Mouse (Mus musculus) small intestine, adult 2 months (tissue): ENCODE measurements around the gene Rictor. TPM values are rescaled to one million over a fixed set of nuclear protein-coding genes. Genes with fewer than 3 reads are reported as not detected.

Source experiments
- H3K27ac ChIP-seq: fragments of 200-500 bp; 2 replicates; pipeline ENCODE4 v1.5.1; 2012; ENCODE audit warnings: low read depth, low read length, control low read depth, inconsistent platforms; ENCODE audit not compliant: insufficient read depth
- H3K27me3 ChIP-seq: fragments of 200-500 bp; 2 replicates; pipeline ENCODE4 v1.6.1; 2012; ENCODE audit warnings: mild to moderate bottlenecking, moderate library complexity, low read length, inconsistent platforms; ENCODE audit not compliant: control insufficient read depth, insufficient read depth
- H3K36me3 ChIP-seq: fragments of 200-500 bp; 2 replicates; pipeline ENCODE4 v1.6.1; 2012; ENCODE audit warnings: mild to moderate bottlenecking, low read length, control low read depth, inconsistent platforms; ENCODE audit not compliant: control insufficient read depth, insufficient read depth
- H3K4me1 ChIP-seq: fragments of 200-500 bp; 2 replicates; pipeline ENCODE4 v1.6.1; 2012; ENCODE audit warnings: low read length, inconsistent platforms, mixed read lengths; ENCODE audit not compliant: control insufficient read depth, insufficient read depth, insufficient read length
- H3K4me3 ChIP-seq: fragments of 200-500 bp; 2 replicates; pipeline ENCODE4 v1.5.1; 2012; ENCODE audit warnings: low read depth, mild to moderate bottlenecking, control low read depth, inconsistent platforms, low read length, moderate library complexity
- CTCF ChIP-seq: fragments of 200-500 bp; IDR thresholded peaks from 2 replicates; pipeline ENCODE4 v1.5.1; 2012; ENCODE audit warnings: low read depth, mild to moderate bottlenecking, control low read depth, inconsistent platforms, low read length, moderate library complexity, mixed read lengths; ENCODE audit not compliant: insufficient replicate concordance, insufficient read length; ENCODE audit errors: extremely low read depth
- POLR2A ChIP-seq: fragments of 200-500 bp; IDR thresholded peaks from 2 replicates; pipeline ENCODE4 v1.6.1; 2012; ENCODE audit warnings: low read depth, mild to moderate bottlenecking, control low read depth, inconsistent platforms, low read length, moderate library complexity
- WGBS: fragments of 180-500 bp; shearing (Covaris S2); methylation state at CpG from one replicate; pipeline ENCODE4 v1.1.7; 2018; 5-methylcytosine and 5-hydroxymethylcytosine counted together
- polyA plus RNA-seq: library from polyadenylated mRNA; depleted of rRNA; stranded (reverse); fragments of >200 nt; gene quantifications from 2 replicates; pipeline ENCODE4 v1.2.3, GENCODE M21; 2012

The Rictor gene
- polyA plus RNA-seq, 1 experiment: 2.5 TPM

DNA sequence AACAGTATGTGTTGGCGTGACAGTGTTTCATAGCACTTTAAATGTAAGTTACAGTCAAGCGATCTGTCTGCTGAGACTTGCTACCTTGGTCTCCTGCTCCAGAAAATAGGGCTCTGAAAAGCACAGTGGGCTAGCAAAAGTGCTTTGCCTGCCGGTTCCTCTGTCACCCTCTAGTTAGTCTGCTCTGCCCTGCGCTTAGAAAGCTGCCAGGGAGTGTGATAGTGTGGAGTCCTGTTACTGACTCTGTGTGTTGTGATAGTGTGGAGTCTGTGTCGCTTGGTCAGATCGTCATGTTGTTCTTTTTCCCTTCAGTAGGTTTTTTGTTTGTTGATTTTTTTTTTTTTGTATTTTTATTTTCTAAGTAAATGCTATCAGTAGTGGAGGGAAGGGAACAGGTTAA is 7.1 kb downstream of the Rictor start:
- Histone ChIP-seq H3K27ac (no peak overlapping the region), H3K4me3 (no peak overlapping the region), H3K27me3 (no peaks in the 10 kb centered on the region), H3K36me3 (0 out of 2 replicates have a peak, but pooled peaks cover 2% of the 10 kb centered on the region), H3K4me1 (peaks cover 15% of the 10 kb centered on the region; the same call in 1 of the 2 replicates)
- TF ChIP-seq CTCF (no peak), POLR2A (no peak)
- WGBS: 55% methylated on average over 6 of the region's 6 CpGs

DNA sequence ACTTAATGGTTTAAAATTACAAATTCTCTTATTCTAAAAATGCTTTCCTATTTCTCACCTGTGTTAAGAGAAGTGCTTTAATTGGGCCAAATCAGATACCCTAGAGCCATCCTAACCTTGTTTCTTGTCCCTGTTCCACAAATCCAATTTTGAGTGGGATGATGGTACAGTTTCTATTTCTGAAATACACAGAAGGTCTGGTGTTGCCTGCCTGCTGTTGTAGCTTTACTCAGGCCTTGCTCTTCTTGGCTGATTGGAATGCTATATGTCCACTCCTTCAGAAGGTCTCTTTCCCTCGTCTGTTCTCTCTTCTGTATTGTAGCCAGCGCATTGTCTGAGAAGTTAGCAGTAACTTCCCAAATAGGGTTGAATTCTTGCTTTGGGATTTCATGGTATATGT is 13.2 kb downstream of the Rictor start:
- Histone ChIP-seq H3K4me1 (peaks cover 3% of the 10 kb centered on the region; the same call in 1 of the 2 replicates), H3K27me3 (no peaks in the 10 kb centered on the region; the same call in 1 of the 2 replicates), H3K27ac (no peak overlapping the region), H3K4me3 (no peak overlapping the region), H3K36me3 (0 out of 2 replicates have a peak, but pooled peaks cover 2% of the 10 kb centered on the region)
- no peak for TF ChIP-seq CTCF
- TF ChIP-seq POLR2A: no peak
- WGBS: 81% methylated on average over 2 of the region's 2 CpGs

GRCm38 (mm10) chr15:6721802-6722201 is 13.6 kb downstream of the Rictor start:
- H3K36me3 ChIP-seq: no peaks in the 10 kb centered on the region
- 85% methylated on average over 4 of the region's 4 CpGs for WGBS

GRCm38 (mm10) chr15:6722405-6723176 is 14.4 kb downstream of the Rictor start:
- WGBS: 81% methylated on average over 11 of the region's 11 CpGs
- H3K4me3 ChIP-seq: no peak overlapping the region
- no peaks in the 10 kb centered on the region for H3K36me3 ChIP-seq
- no peak overlapping the region for H3K27ac ChIP-seq
- TF ChIP-seq POLR2A (no peak), CTCF (no peak)
- H3K27me3 ChIP-seq: no peaks in the 10 kb centered on the region; the same call in 1 of the 2 replicates
- peaks cover 5% of the 10 kb centered on the region; the same call in 1 of the 2 replicates for H3K4me1 ChIP-seq

More at GRCm38 (mm10) chr15:6721802-6722201, 13.6 kb downstream of the Rictor start:
- H3K4me3 ChIP-seq: no peak overlapping the region
- no peak overlapping the region for H3K27ac ChIP-seq
- TF ChIP-seq POLR2A (no peak), CTCF (no peak)
- peaks cover 5% of the 10 kb centered on the region; the same call in 1 of the 2 replicates for H3K4me1 ChIP-seq
- H3K27me3 ChIP-seq: no peaks in the 10 kb centered on the region; the same call in 1 of the 2 replicates

GRCm38 (mm10) chr15:6723338-6723737 is 15.2 kb downstream of the Rictor start:
- no peaks in the 10 kb centered on the region; the same call in 1 of the 2 replicates for H3K27me3 ChIP-seq
- no peaks in the 10 kb centered on the region for H3K36me3 ChIP-seq
- no peak overlapping the region for H3K27ac ChIP-seq
- H3K4me1 ChIP-seq: peaks cover 5% of the 10 kb centered on the region; the same call in 1 of the 2 replicates
- H3K4me3 ChIP-seq: no peak overlapping the region
- TF ChIP-seq CTCF (no peak), POLR2A (no peak)

- peaks cover 5% of the 10 kb centered on the region; the same call in 1 of the 2 replicates for H3K4me1 ChIP-seq
- H3K4me3 ChIP-seq: no peak overlapping the region
- TF ChIP-seq POLR2A (no peak), CTCF (no peak)
- H3K36me3 ChIP-seq: no peaks in the 10 kb centered on the region
- WGBS: 63% methylated on average over 1 of the region's 1 CpGs
- H3K27me3 ChIP-seq: no peaks in the 10 kb centered on the region; the same call in 1 of the 2 replicates
- H3K27ac ChIP-seq: no peak overlapping the region
Measured at GRCm38 (mm10) chr15:6724442-6724841, 16.3 kb downstream of the Rictor start.

DNA sequence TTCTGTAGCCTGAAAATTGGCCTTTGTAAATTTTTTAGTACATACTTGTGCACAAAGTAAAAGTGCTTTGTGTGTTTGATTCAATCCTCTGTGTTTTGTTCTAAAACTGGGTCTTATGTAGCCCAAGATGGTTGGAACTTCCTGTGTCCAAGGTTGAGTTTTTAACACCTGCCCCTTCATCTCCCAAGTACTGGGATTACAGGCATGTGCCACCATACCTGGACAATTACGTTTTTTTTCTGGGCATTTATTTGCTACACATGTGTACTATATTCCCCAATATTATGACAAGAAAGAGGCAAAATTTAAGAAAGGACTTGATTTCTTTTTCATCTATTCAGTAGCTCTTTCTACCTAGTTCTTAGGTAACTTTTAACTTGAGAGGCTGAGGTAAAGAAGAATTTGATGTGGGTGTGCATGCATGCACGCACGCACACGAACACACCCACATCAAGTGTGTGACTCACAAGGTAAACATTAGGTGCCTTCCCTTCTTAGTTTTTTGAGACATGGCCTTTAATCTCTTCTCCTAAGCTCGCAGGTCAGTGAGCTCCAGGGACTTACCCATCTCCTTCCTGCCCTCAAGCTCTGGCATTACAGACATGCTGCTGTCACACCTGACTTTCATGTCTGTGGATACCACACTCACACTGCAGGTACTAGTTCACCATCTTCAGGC is 18.1 kb downstream of the Rictor start:
- TF ChIP-seq POLR2A (no peak), CTCF (no peak)

More for the DNA sequence above, 18.1 kb downstream of the Rictor start:
- no peak overlapping the region for H3K4me3 ChIP-seq
- H3K27ac ChIP-seq: no peak overlapping the region
- H3K4me1 ChIP-seq: peaks cover 5% of the 10 kb centered on the region; the same call in 1 of the 2 replicates
- no peaks in the 10 kb centered on the region; the same call in 1 of the 2 replicates for H3K27me3 ChIP-seq
- no peaks in the 10 kb centered on the region for H3K36me3 ChIP-seq
- WGBS: 24% methylated on average over 5 of the region's 5 CpGs
